Mouse (Mus musculus): ENCODE results near the gene Gga2. TPM values are rescaled to one million over a fixed set of nuclear protein-coding genes. Genes with fewer than 3 reads are reported as not detected.

Gene Gga2
- polyA plus RNA-seq (2012; rRNA removed; ENCODE audit: low replicate concordance) = 62.6 and 79.2 TPM in 2 replicates

DNA sequence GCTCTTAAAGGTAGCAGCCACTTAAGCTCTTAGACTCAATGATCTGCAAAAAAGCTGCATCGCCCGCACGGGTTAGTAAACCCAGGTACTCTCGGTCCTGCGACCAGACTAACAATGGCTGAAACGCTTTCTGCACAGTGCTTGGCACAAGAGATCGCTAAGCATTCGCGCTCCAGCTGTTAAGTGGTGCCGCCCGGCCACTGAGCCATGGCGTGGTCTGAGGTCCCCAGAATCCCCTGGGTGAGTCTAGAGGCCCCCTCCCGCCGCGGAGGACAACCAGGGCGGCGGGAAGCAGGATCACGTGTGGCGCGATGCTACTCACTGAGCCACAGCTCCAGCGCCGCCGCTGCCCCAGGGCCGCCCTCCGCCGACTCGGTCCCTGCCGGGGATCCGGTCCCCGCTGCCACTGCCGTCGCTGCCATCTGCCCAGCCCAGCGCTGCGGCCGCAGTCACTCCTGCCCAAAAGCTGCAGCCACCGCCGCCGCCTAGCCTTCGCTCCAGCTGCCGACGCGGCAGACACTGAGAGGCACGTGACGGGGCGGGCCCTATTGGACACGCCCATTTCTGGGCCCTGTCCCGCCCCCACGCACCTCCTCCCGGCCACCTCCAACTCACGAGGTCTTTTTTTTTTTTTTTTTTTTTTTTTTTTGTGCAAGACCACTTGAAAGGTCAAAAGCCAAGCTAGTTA is at the start of gene Gga2:
TSS of gene Gga2 (minus strand) at position 556 of the 688 bp plus-strand sequence.

DNA sequence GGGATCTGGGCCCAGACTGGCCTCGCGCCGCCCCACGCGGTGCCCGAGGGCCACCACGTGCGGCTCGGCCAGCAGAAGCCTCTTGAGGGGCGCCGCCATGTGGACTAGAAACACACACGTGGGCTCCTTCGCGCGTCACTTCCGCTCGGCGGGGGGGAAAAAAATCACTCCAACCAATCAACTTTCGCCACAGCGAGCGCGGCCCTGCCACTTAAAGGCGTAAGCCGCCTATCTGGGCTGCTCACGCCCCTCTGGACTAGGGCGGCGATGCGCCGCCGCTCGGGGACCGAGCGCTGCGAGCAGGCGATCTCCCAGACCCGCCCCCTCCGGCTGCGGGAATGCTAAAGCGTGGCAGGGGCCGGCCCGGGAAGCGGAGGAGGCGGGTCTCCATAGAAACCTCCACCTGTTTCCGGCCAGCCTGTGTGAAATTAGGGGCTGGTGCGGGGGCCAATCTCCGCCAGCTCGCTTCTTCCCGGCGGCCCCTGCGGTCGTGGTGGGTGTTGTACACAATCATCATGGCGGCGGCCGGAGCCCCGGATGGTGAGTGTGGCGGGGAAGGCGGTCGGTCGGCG is 46.0 kb upstream of the Gga2 start, which contains the start of the genes Ubfd1 and Ears2:
TSS of gene Ubfd1 (plus strand) at position 231 of the 572 bp plus-strand sequence.
TSS of gene Ears2 (minus strand) at position 319 of the 572 bp plus-strand sequence.

DNA sequence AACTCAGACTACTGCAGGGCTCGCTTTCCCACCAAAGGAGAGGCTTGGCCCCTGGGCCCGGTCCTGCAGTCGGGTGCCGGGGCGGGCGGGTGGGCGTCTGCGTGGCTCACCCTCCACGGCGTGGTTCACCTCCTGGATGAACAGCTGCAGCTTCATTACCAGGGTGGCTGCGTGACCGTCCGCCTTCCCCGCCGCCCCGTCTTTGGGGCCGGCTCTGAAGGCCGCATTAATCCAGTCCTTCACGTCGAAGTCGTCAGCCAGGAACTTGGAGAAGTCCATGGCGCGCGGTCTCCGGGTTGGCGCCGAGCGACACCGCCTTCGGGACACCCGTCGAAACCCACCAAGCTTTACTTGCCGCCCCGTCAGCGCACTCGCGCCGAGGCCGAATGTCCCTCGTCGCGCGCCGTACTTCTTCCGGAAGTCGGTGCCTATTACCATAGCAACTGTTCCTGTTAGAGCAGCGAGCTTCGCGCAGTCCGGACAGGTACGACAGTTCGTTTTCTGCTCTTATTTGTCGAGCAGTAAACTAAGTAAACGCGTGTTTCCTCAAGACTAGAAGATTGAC is 39.6 kb downstream of the Gga2 start, which contains the start of gene Cog7:
TSS of gene Cog7 (minus strand) at position 405 of the 565 bp plus-strand sequence.

Other genes with a start within 250 kb of the Gga2 start
- gene Scnn1b, start 156.2 kb downstream of the Gga2 start, polyA plus RNA-seq (2012; rRNA removed; ENCODE audit: low replicate concordance) = 1.0 and 20.9 TPM in 2 replicates
- gene Cog7, start 39.5 kb downstream of the Gga2 start, polyA plus RNA-seq (2012; rRNA removed; ENCODE audit: low replicate concordance) = 31.8 and 37.3 TPM in 2 replicates
- gene Ubfd1, start 46.0 kb upstream of the Gga2 start, polyA plus RNA-seq (2012; rRNA removed; ENCODE audit: low replicate concordance) = 21.1 and 37.4 TPM in 2 replicates
- 11.7 and 18.8 TPM in 2 replicates for gene Ears2, start 46.0 kb upstream of the Gga2 start, polyA plus RNA-seq (2012; rRNA removed; ENCODE audit: low replicate concordance)
- 376 and 402 TPM in 2 replicates for gene Ndufab1, start 80.7 kb upstream of the Gga2 start, polyA plus RNA-seq (2012; rRNA removed; ENCODE audit: low replicate concordance)
- gene Palb2, start 111.8 kb upstream of the Gga2 start, polyA plus RNA-seq (2012; rRNA removed; ENCODE audit: low replicate concordance) = 0.97 and 2.5 TPM in 2 replicates
- gene Dctn5, start 111.8 kb upstream of the Gga2 start, polyA plus RNA-seq (2012; rRNA removed; ENCODE audit: low replicate concordance) = 95.6 and 109 TPM in 2 replicates
- 2.5 and 13.8 TPM in 2 replicates for gene Plk1, start 138.2 kb upstream of the Gga2 start, polyA plus RNA-seq (2012; rRNA removed; ENCODE audit: low replicate concordance)
- 0.06 TPM in 1 of 2 replicates, not detected in the other for gene Ern2, start 165.0 kb upstream of the Gga2 start, polyA plus RNA-seq (2012; rRNA removed; ENCODE audit: low replicate concordance)
- 18.6 and 25.8 TPM in 2 replicates for gene Chp2, start 198.3 kb upstream of the Gga2 start, polyA plus RNA-seq (2012; rRNA removed; ENCODE audit: low replicate concordance)